In genomic region chr16:44691561-44692141, GRCm38 (mm10) we compare ENCODE assay signal across 8 mouse cellular contexts. TPM values are rescaled to one million over a fixed set of nuclear protein-coding genes. Genes with fewer than 3 reads are reported as not detected.
A peak's percentile ranks its signal among the peaks of the same experiment; 100 is the strongest.
DNase-seq lines count a peak whose midpoint lies in the region; ATAC-seq lines count a peak whose summit lies in the region.

No protein-coding gene starts in this region.

- DNase-seq in hindbrain, embryonic 10.5 days (ENCODE audit: low spot score) = no peak
- no peak for DNase-seq in hindbrain, embryonic 11.5 days (ENCODE audit: low spot score)
- peak; percentile 73 for DNase-seq in cerebellum, adult 9-10 months
- peak; percentile 60 for DNase-seq in gastrocnemius, postnatal 25 days
- peak; percentile 14 for DNase-seq in left cerebral cortex, adult 11 months (ENCODE audit: low spot score)
- DNase-seq in thymus, postnatal 0 days (ENCODE audit: low spot score) = peak; percentile 30

- peak overlapping the region; percentile 56 for H3K27ac ChIP-seq in hindbrain, embryonic 10.5 days
- H3K27ac ChIP-seq in hindbrain, embryonic 11.5 days (ENCODE audit: low read depth, low read length) = no peak overlapping the region

- WGBS in hindbrain, embryonic 10.5 days = 72% methylated on average over 17 of the region's 17 CpGs
- 68% methylated on average over 17 of the region's 17 CpGs for WGBS in hindbrain, embryonic 11.5 days

- no peaks in the 10 kb centered on the region for H3K9me3 ChIP-seq in hindbrain, embryonic 10.5 days
- no peaks in the 10 kb centered on the region for H3K9me3 ChIP-seq in hindbrain, embryonic 11.5 days (ENCODE audit: control insufficient read depth, low read length)

- no peak overlapping the region for H3K4me3 ChIP-seq in hindbrain, embryonic 10.5 days
- no peak overlapping the region for H3K4me3 ChIP-seq in hindbrain, embryonic 11.5 days (ENCODE audit: low read depth, low read length)

- peaks cover 47% of the 10 kb centered on the region for H3K4me1 ChIP-seq in hindbrain, embryonic 10.5 days (replicated peaks)
- H3K4me1 ChIP-seq in hindbrain, embryonic 11.5 days (replicated peaks; ENCODE audit: control insufficient read depth, insufficient read depth, low read length) = peaks cover 3% of the 10 kb centered on the region; the same call in 1 of the 2 replicates

- H3K27me3 ChIP-seq in hindbrain, embryonic 10.5 days (ENCODE audit: insufficient read depth, poor library complexity, severe bottlenecking) = no peaks in the 10 kb centered on the region
- no peaks in the 10 kb centered on the region for H3K27me3 ChIP-seq in hindbrain, embryonic 11.5 days (ENCODE audit: control insufficient read depth, insufficient read depth, low read length)

- no peak overlapping the region for H3K4me2 ChIP-seq in hindbrain, embryonic 11.5 days (replicated peaks; ENCODE audit: low read depth, low read length)

- no peak overlapping the region for H3K9ac ChIP-seq in hindbrain, embryonic 11.5 days (ENCODE audit: low read depth, low read length)

- H3K36me3 ChIP-seq in hindbrain, embryonic 10.5 days = no peaks in the 10 kb centered on the region
- no peaks in the 10 kb centered on the region for H3K36me3 ChIP-seq in hindbrain, embryonic 11.5 days (ENCODE audit: control insufficient read depth, insufficient read depth, low read length)

- ATAC-seq in hindbrain, embryonic 11.5 days (ENCODE audit: low FRiP score) = no peak
- ATAC-seq in inflammation-experienced regulatory T-cells, adult 6 months = peak; percentile 75
- peak; percentile 66 for ATAC-seq in megakaryocyte progenitor cell, adult 5-6 weeks (replicated peaks; ENCODE audit: poor library complexity)

RNA-seq across cellular contexts. Expression of gene Nepro, which starts 32.5 kb away (rescaled TPM):
- polyA plus RNA-seq in hindbrain, embryonic 10.5 days (2016; fragmentation: Nextera tagmentation; extraction: Ambion mirVana) = 8.8 and 14.9 TPM in 2 replicates
- polyA plus RNA-seq in hindbrain, embryonic 11.5 days (2014; fragmentation: Nextera tagmentation; extraction: Ambion mirVana) = 10.6 and 13.1 TPM in 2 replicates
- total RNA-seq in gastrocnemius, postnatal 25 days (2021) = 1 to 10 TPM; 3.2 to 4.3 TPM
- polyA plus RNA-seq in inflammation-experienced regulatory T-cells, adult 6 months (2017; shearing (Covaris generic)) = 1 to 10 TPM; 5.5 to 8.2 (median 7.4) TPM
- total RNA-seq in megakaryocyte progenitor cell, adult 5-6 weeks (2015) = 18.6 and 20.5 TPM in 2 replicates
- total RNA-seq in megakaryocyte progenitor cell, adult 5-6 weeks (2017) = 19.4 and 26.3 TPM in 2 replicates
- polyA plus RNA-seq in thymus, postnatal 0 days (2015; fragmentation: Nextera tagmentation; extraction: Ambion mirVana) = 4.8 and 5.8 TPM in 2 replicates

RNA-seq across cellular contexts. Expression of gene Gtpbp8, which starts 54.5 kb away (rescaled TPM):
- polyA plus RNA-seq in hindbrain, embryonic 10.5 days (2016; fragmentation: Nextera tagmentation; extraction: Ambion mirVana) = 27.7 and 30.5 TPM in 2 replicates
- polyA plus RNA-seq in hindbrain, embryonic 11.5 days (2014; fragmentation: Nextera tagmentation; extraction: Ambion mirVana) = 29.4 and 32.9 TPM in 2 replicates
- total RNA-seq in gastrocnemius, postnatal 25 days (2021) = 10 to 100 TPM in 1 of 2 experiments, 1 to 10 TPM in 1; 9.7 to 10.9 TPM
- polyA plus RNA-seq in inflammation-experienced regulatory T-cells, adult 6 months (2017; shearing (Covaris generic)) = 10 to 100 TPM; 25.0 to 48.9 (median 38.8) TPM
- total RNA-seq in megakaryocyte progenitor cell, adult 5-6 weeks (2015) = 12.6 and 16.1 TPM in 2 replicates
- total RNA-seq in megakaryocyte progenitor cell, adult 5-6 weeks (2017) = 14.5 and 15.2 TPM in 2 replicates
- polyA plus RNA-seq in thymus, postnatal 0 days (2015; fragmentation: Nextera tagmentation; extraction: Ambion mirVana) = 26.8 and 28.0 TPM in 2 replicates

Comparison
In these comparisons a context has a peak if more than half of its experiments do, and no peak if none do; other contexts are left out.
1. DNase-seq: peak in cerebellum, adult 9-10 months (single experiment), gastrocnemius, postnatal 25 days (single experiment), left cerebral cortex, adult 11 months (single experiment) and thymus, postnatal 0 days (single experiment); none in hindbrain, embryonic 10.5 days (single experiment) and hindbrain, embryonic 11.5 days (single experiment).